Mouse (Mus musculus) embryonic facial prominence, embryonic 14.5 days (tissue): ENCODE results near the gene Cd2. TPM values are rescaled to one million over a fixed set of nuclear protein-coding genes. Genes with fewer than 3 reads are reported as not detected.

Experiments
- ATAC-seq: fragments of 200-750 bp; cut with Nextera tagmentation; 2 replicates; pipeline ENCODE4 v1.8.0; 2017; ENCODE audit warnings: low read depth, moderate number of reproducible peaks, moderate TSS enrichment
- DNase-seq: peaks from one replicate; pipeline ENCODE4 v3.0.0-alpha.2; 2015; ENCODE audit warnings: low spot score
- H3K27ac ChIP-seq: fragments of 300-500 bp; sonication (generic); replicated peaks from 2 replicates; pipeline ENCODE4 v1.5.1; 2014; ENCODE audit warnings: low read depth, mild to moderate bottlenecking, low read length, moderate library complexity
- H3K27me3 ChIP-seq: fragments of 300-500 bp; sonication (generic); replicated peaks from 2 replicates; pipeline ENCODE4 v1.6.1; 2014; ENCODE audit warnings: low read length; ENCODE audit not compliant: control insufficient read depth, insufficient read depth
- H3K36me3 ChIP-seq: fragments of 300-500 bp; sonication (generic); 2 replicates; pipeline ENCODE4 v1.6.1; 2014; ENCODE audit warnings: low read length, mixed read lengths; ENCODE audit not compliant: control insufficient read depth, insufficient read depth
- H3K4me1 ChIP-seq: fragments of 300-500 bp; sonication (generic); 2 replicates; pipeline ENCODE4 v1.6.1; 2014; ENCODE audit warnings: antibody characterized with exemption, low read length; ENCODE audit not compliant: control insufficient read depth, insufficient read depth
- H3K4me2 ChIP-seq: fragments of 300-500 bp; sonication (generic); 2 replicates; pipeline ENCODE4 v1.6.1; 2014; ENCODE audit warnings: low read depth, mild to moderate bottlenecking, low read length, moderate library complexity, mixed read lengths
- H3K4me3 ChIP-seq: fragments of 300-500 bp; sonication (generic); 2 replicates; pipeline ENCODE4 v1.5.1; 2014; ENCODE audit warnings: low read depth, mild to moderate bottlenecking, low read length
- H3K9ac ChIP-seq: fragments of 300-500 bp; sonication (generic); 2 replicates; pipeline ENCODE4 v1.6.1; 2014; ENCODE audit warnings: low read depth, mild to moderate bottlenecking, low read length, moderate library complexity, mixed read lengths
- H3K9me3 ChIP-seq: fragments of 300-500 bp; sonication (generic); 2 replicates; pipeline ENCODE4 v1.6.1; 2016; ENCODE audit warnings: low read length; ENCODE audit not compliant: control insufficient read depth
- WGBS: fragments of 180-500 bp; shearing (Covaris S2); extraction: QIAGEN DNeasy Blood & Tissue Kit; methylation state at CpG from one replicate; pipeline ENCODE4 v1.1.7; 2014; 5-methylcytosine and 5-hydroxymethylcytosine counted together
- polyA plus RNA-seq: library from polyadenylated mRNA; unstranded; fragments of >200 nt; fragmentation: Nextera tagmentation; extraction: Ambion mirVana; gene quantifications from 2 replicates; pipeline ENCODE4 v1.2.1, GENCODE M21; 2014

Cd2 gene
- polyA plus RNA-seq, 1 experiment from 2014 or later: not detected

GRCm38 (mm10) chr3:101281841-101282240 lies 5.9 kb downstream of the Cd2 start:
- Histone ChIP-seq H3K27me3 (no peaks in the 10 kb centered on the region), H3K9me3 (no peaks in the 10 kb centered on the region), H3K27ac (no peak overlapping the region), H3K4me1 (peaks cover 12% of the 10 kb centered on the region), H3K9ac (no peak overlapping the region), H3K36me3 (no peaks in the 10 kb centered on the region), H3K4me2 (no peak overlapping the region), H3K4me3 (no peak overlapping the region)
- no peak for DNase-seq
- WGBS: 51% methylated on average over 4 of the region's 4 CpGs
- no peak for ATAC-seq

GRCm38 (mm10) chr3:101280348-101281311 lies 7.1 kb downstream of the Cd2 start:
- H3K9me3 ChIP-seq: no peaks in the 10 kb centered on the region
- DNase-seq: peak; percentile 57
- no peaks in the 10 kb centered on the region for H3K27me3 ChIP-seq
- no peak overlapping the region for H3K9ac ChIP-seq
- H3K27ac ChIP-seq: peak overlapping the region; percentile 56
- WGBS: 49% methylated on average over 15 of the region's 15 CpGs
- H3K36me3 ChIP-seq: no peaks in the 10 kb centered on the region
- H3K4me2 ChIP-seq: no peak overlapping the region
- peak; percentile 61 for ATAC-seq
- H3K4me3 ChIP-seq: no peak overlapping the region
- peaks cover 12% of the 10 kb centered on the region for H3K4me1 ChIP-seq

GRCm38 (mm10) chr3:101279561-101279960 lies 8.2 kb downstream of the Cd2 start:
- Histone ChIP-seq H3K4me1 (peaks cover 12% of the 10 kb centered on the region), H3K27me3 (no peaks in the 10 kb centered on the region), H3K4me2 (no peak overlapping the region), H3K9me3 (no peaks in the 10 kb centered on the region), H3K9ac (no peak overlapping the region), H3K36me3 (no peaks in the 10 kb centered on the region), H3K27ac (no peak overlapping the region), H3K4me3 (no peak overlapping the region)
- ATAC-seq: no peak
- 80% methylated on average over 10 of the region's 10 CpGs for WGBS
- DNase-seq: no peak

GRCm38 (mm10) chr3:101278396-101278795 lies 9.3 kb downstream of the Cd2 start:
- H3K9me3 ChIP-seq: no peaks in the 10 kb centered on the region
- no peaks in the 10 kb centered on the region for H3K27me3 ChIP-seq
- no peak for ATAC-seq
- no peak overlapping the region for H3K4me3 ChIP-seq
- H3K4me1 ChIP-seq: peaks cover 12% of the 10 kb centered on the region
- DNase-seq: no peak
- no peak overlapping the region for H3K9ac ChIP-seq
- no peak overlapping the region for H3K4me2 ChIP-seq
- no peak overlapping the region for H3K27ac ChIP-seq
- H3K36me3 ChIP-seq: no peaks in the 10 kb centered on the region
- 86% methylated on average over 5 of the region's 5 CpGs for WGBS

- DNase-seq: no peak
- WGBS: 88% methylated on average over 4 of the region's 4 CpGs
- no peak for ATAC-seq
Observed at GRCm38 (mm10) chr3:101277830-101278229, 9.9 kb downstream of the Cd2 start.

GRCm38 (mm10) chr3:101276501-101277320 lies 11.0 kb downstream of the Cd2 start:
- Histone ChIP-seq H3K4me3 (no peak overlapping the region), H3K9ac (no peak overlapping the region), H3K9me3 (no peaks in the 10 kb centered on the region), H3K27ac (no peak overlapping the region), H3K4me1 (peaks cover 7% of the 10 kb centered on the region), H3K36me3 (no peaks in the 10 kb centered on the region), H3K4me2 (no peak overlapping the region), H3K27me3 (no peaks in the 10 kb centered on the region)
- no peak for ATAC-seq
- 67% methylated on average over 12 of the region's 12 CpGs for WGBS
- no peak for DNase-seq

More at GRCm38 (mm10) chr3:101277830-101278229, 9.9 kb downstream of the Cd2 start:
- H3K9me3 ChIP-seq: no peaks in the 10 kb centered on the region
- no peaks in the 10 kb centered on the region for H3K36me3 ChIP-seq
- H3K4me2 ChIP-seq: no peak overlapping the region
- no peak overlapping the region for H3K27ac ChIP-seq
- peaks cover 12% of the 10 kb centered on the region for H3K4me1 ChIP-seq
- no peak overlapping the region for H3K9ac ChIP-seq
- H3K4me3 ChIP-seq: no peak overlapping the region
- no peaks in the 10 kb centered on the region for H3K27me3 ChIP-seq

GRCm38 (mm10) chr3:101275636-101276300 lies 12.0 kb downstream of the Cd2 start:
- no peak overlapping the region for H3K4me3 ChIP-seq
- H3K4me2 ChIP-seq: no peak overlapping the region
- ATAC-seq (no peak), DNase-seq (no peak)
- H3K9ac ChIP-seq: no peak overlapping the region
- H3K27ac ChIP-seq: no peak overlapping the region
- H3K9me3 ChIP-seq: no peaks in the 10 kb centered on the region
- peaks cover under 1% of the 10 kb centered on the region for H3K4me1 ChIP-seq
- WGBS: 82% methylated on average over 16 of the region's 16 CpGs
- H3K27me3 ChIP-seq: no peaks in the 10 kb centered on the region
- no peaks in the 10 kb centered on the region for H3K36me3 ChIP-seq

GRCm38 (mm10) chr3:101274794-101275193 lies 12.9 kb downstream of the Cd2 start:
- H3K4me2 ChIP-seq: no peak overlapping the region
- no peaks in the 10 kb centered on the region for H3K36me3 ChIP-seq
- no peak overlapping the region for H3K27ac ChIP-seq
- H3K4me3 ChIP-seq: no peak overlapping the region
- DNase-seq (no peak), ATAC-seq (no peak)
- no peaks in the 10 kb centered on the region for H3K27me3 ChIP-seq
- no peak overlapping the region for H3K9ac ChIP-seq
- no peaks in the 10 kb centered on the region for H3K4me1 ChIP-seq
- 80% methylated on average over 3 of the region's 3 CpGs for WGBS
- no peaks in the 10 kb centered on the region for H3K9me3 ChIP-seq
